Mouse (Mus musculus): Measurements from ENCODE around the gene Rhbdl1. TPM values are rescaled to one million over a fixed set of nuclear protein-coding genes. Genes with fewer than 3 reads are reported as not detected.
A peak's percentile ranks its signal among the peaks of the same experiment; 100 is the strongest.

Rhbdl1 gene
- total and polyA plus RNA-seq, 2 experiments: 0.74 to 5.5 TPM

GRCm38 (mm10) chr17:25791843-25792527, 45.1 kb downstream of the Rhbdl1 start:
- Histone ChIP-seq H3K27ac (replicated peaks; ENCODE audit: insufficient read depth, low read depth, low read length) (peak overlapping the region; percentile 65), H3K4me1 (ENCODE audit: control insufficient read depth, insufficient read depth, low read length) (peaks cover 5% of the 10 kb centered on the region; the same call in 1 of the 2 replicates), H3K36me3 (ENCODE audit: control insufficient read depth, insufficient read depth, low read length) (no peaks in the 10 kb centered on the region), H3K79me2 (ENCODE audit: control insufficient read depth, insufficient read depth, low read length) (no peaks in the 10 kb centered on the region), H3K4me3 (ENCODE audit: insufficient read depth, low read depth, low read length) (peak overlapping the region; percentile 91), H3K9ac (ENCODE audit: low read depth, low read length) (peak overlapping the region; percentile 84), H3K27me3 (ENCODE audit: control insufficient read depth, insufficient read depth, low read length) (no peaks in the 10 kb centered on the region)
- TF ChIP-seq POLR2A (IDR thresholded peaks at IDR 0.05; ENCODE audit: extremely low read depth, insufficient read depth, low read length) (peak; percentile 59), CTCF (IDR thresholded peaks at IDR 0.05; ENCODE audit: low read depth, low read length) (no peak)
- WGBS: under 1% methylated on average over 45 of the region's 45 CpGs
- peak; percentile 63 for DNase-seq (ENCODE audit: extremely low read depth, low read depth, low spot score)

GRCm38 (mm10) chr17:25791320-25791842, 45.7 kb downstream of the Rhbdl1 start:
- 38% methylated on average over 19 of the region's 19 CpGs for WGBS
- H3K27ac ChIP-seq (replicated peaks; ENCODE audit: insufficient read depth, low read depth, low read length): no peak overlapping the region
- DNase-seq (ENCODE audit: extremely low read depth, low read depth, low spot score): no peak
- H3K36me3 ChIP-seq (ENCODE audit: control insufficient read depth, insufficient read depth, low read length): no peaks in the 10 kb centered on the region
- H3K4me1 ChIP-seq (ENCODE audit: control insufficient read depth, insufficient read depth, low read length): peaks cover 5% of the 10 kb centered on the region; the same call in 1 of the 2 replicates
- no peaks in the 10 kb centered on the region for H3K79me2 ChIP-seq (ENCODE audit: control insufficient read depth, insufficient read depth, low read length)
- H3K4me3 ChIP-seq (ENCODE audit: insufficient read depth, low read depth, low read length): peak overlapping the region; percentile 91
- no peaks in the 10 kb centered on the region for H3K27me3 ChIP-seq (ENCODE audit: control insufficient read depth, insufficient read depth, low read length)
- TF ChIP-seq CTCF (IDR thresholded peaks at IDR 0.05; ENCODE audit: low read depth, low read length) (no peak), POLR2A (IDR thresholded peaks at IDR 0.05; ENCODE audit: extremely low read depth, insufficient read depth, low read length) (no peak)
- H3K9ac ChIP-seq (ENCODE audit: low read depth, low read length): peak overlapping the region; percentile 84; the same call in 1 of the 2 replicates

DNA sequence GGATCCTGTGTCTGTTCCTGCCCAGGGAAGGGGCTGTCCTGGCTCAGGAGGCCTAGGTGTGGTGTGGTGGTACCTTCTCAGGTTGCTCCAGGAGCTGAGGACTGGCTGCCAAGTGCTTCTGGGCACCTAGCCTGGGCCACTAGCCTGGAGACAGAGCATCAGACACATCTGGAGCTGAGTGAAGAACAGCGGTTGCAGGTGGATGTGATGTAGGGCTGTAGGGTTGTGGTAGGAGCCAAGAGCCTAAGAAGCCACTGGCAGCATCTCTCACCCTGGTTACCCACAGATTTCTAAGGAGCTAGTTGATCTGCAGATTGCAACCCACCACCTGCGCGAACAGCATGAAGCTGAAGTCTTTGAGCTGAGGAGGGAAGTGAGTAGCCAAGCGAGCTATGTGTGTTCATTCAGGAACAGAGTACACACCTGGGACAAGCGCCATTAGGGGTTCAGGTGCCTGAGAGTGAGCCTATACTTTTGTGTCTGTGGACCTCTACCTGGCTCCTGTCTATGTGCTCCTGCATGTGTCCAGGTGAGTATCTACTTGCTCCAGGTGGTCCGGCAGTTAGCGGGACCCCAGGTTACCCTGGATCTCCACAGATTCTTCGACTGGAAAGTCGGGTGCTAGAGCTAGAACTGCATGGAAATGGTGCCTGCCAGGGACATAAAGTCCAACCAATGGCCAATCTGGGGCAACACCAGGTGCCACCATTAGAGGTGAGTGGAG, 50.2 kb downstream of the Rhbdl1 start:
- TF ChIP-seq POLR2A (IDR thresholded peaks at IDR 0.05; ENCODE audit: extremely low read depth, insufficient read depth, low read length) (no peak), CTCF (IDR thresholded peaks at IDR 0.05; ENCODE audit: low read depth, low read length) (no peak)
- no peak overlapping the region for H3K4me3 ChIP-seq (ENCODE audit: insufficient read depth, low read depth, low read length)
- H3K27me3 ChIP-seq (ENCODE audit: control insufficient read depth, insufficient read depth, low read length): no peaks in the 10 kb centered on the region
- H3K9ac ChIP-seq (ENCODE audit: low read depth, low read length): no peak overlapping the region
- H3K27ac ChIP-seq (replicated peaks; ENCODE audit: insufficient read depth, low read depth, low read length): no peak overlapping the region
- no peaks in the 10 kb centered on the region for H3K36me3 ChIP-seq (ENCODE audit: control insufficient read depth, insufficient read depth, low read length)
- H3K79me2 ChIP-seq (ENCODE audit: control insufficient read depth, insufficient read depth, low read length): no peaks in the 10 kb centered on the region
- no peak for DNase-seq (ENCODE audit: extremely low read depth, low read depth, low spot score)
- 90% methylated on average over 9 of the region's 9 CpGs for WGBS
- peaks cover 3% of the 10 kb centered on the region; the same call in 1 of the 2 replicates for H3K4me1 ChIP-seq (ENCODE audit: control insufficient read depth, insufficient read depth, low read length)

GRCm38 (mm10) chr17:25786280-25786679, 50.8 kb downstream of the Rhbdl1 start, which contains the start of gene Ccdc78:
Gene Ccdc78, plus strand, starts transcription at chr17:25786580.
- Histone ChIP-seq H3K27me3 (ENCODE audit: control insufficient read depth, insufficient read depth, low read length) (no peaks in the 10 kb centered on the region), H3K27ac (replicated peaks; ENCODE audit: insufficient read depth, low read depth, low read length) (no peak within 1 kb of the TSS), H3K4me3 (ENCODE audit: insufficient read depth, low read depth, low read length) (peak within 1 kb of the TSS; percentile 69), H3K4me1 (ENCODE audit: control insufficient read depth, insufficient read depth, low read length) (peaks cover 3% of the 10 kb centered on the region; the same call in 1 of the 2 replicates), H3K9ac (ENCODE audit: low read depth, low read length) (0 out of 2 replicates have a peak within 1 kb of the TSS, but pooled peaks have one; percentile 25), H3K79me2 (ENCODE audit: control insufficient read depth, insufficient read depth, low read length) (no peaks in the 10 kb centered on the region), H3K36me3 (ENCODE audit: control insufficient read depth, insufficient read depth, low read length) (no peaks in the 10 kb centered on the region; the same call in 1 of the 2 replicates)
- TF ChIP-seq POLR2A (IDR thresholded peaks at IDR 0.05; ENCODE audit: extremely low read depth, insufficient read depth, low read length) (no peak), CTCF (IDR thresholded peaks at IDR 0.05; ENCODE audit: low read depth, low read length) (no peak)
- no peak for DNase-seq (ENCODE audit: extremely low read depth, low read depth, low spot score)
- WGBS: 87% methylated on average over 3 of the region's 3 CpGs

DNA sequence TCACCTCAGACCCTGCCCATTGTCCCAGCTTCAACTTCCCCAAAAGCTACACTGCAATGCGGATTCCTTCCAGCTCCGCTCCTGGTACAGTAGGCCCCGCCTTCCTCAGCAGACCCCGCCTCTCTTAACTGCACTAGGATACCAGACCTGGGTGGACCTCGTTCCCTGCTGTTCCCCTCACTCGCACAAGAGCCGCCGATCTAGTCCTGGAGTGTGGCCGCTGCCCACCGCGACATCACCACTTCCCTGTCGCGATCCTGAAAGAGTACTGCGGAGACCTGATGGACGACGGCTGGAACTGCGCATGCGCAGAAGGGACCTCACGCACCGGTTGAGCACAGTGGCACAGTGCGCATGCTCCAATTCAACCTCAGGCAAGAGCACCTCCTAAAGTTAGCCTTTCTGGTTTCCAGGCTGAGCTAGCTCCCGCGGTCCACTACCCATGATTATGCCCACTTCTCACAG, 51.8 kb downstream of the Rhbdl1 start, which contains the start of gene Haghl:
Gene Haghl (minus strand): TSS at position 393 of the 465 bp plus-strand sequence.
- TF ChIP-seq POLR2A (IDR thresholded peaks at IDR 0.05; ENCODE audit: extremely low read depth, insufficient read depth, low read length): no peak
- no peak for TF ChIP-seq CTCF (IDR thresholded peaks at IDR 0.05; ENCODE audit: low read depth, low read length)
- peak within 1 kb of the TSS; percentile 54 for H3K9ac ChIP-seq (ENCODE audit: low read depth, low read length)
- H3K79me2 ChIP-seq (ENCODE audit: control insufficient read depth, insufficient read depth, low read length): no peaks in the 10 kb centered on the region
- no peaks in the 10 kb centered on the region for H3K27me3 ChIP-seq (ENCODE audit: control insufficient read depth, insufficient read depth, low read length)
- peak within 1 kb of the TSS; percentile 69 for H3K4me3 ChIP-seq (ENCODE audit: insufficient read depth, low read depth, low read length)
- no peak within 1 kb of the TSS for H3K27ac ChIP-seq (replicated peaks; ENCODE audit: insufficient read depth, low read depth, low read length)
- DNase-seq (ENCODE audit: extremely low read depth, low read depth, low spot score): peak; percentile 86
- under 1% methylated on average over 23 of the region's 23 CpGs for WGBS
- H3K4me1 ChIP-seq (ENCODE audit: control insufficient read depth, insufficient read depth, low read length): peaks cover 3% of the 10 kb centered on the region; the same call in 1 of the 2 replicates
- H3K36me3 ChIP-seq (ENCODE audit: control insufficient read depth, insufficient read depth, low read length): no peaks in the 10 kb centered on the region; the same call in 1 of the 2 replicates

Other genes starting within 250 kb of the Rhbdl1 start
- gene Gng13, start 120.1 kb downstream of the Rhbdl1 start, total RNA-seq (2014; rRNA removed): not detected in 2 replicates
- not detected in 2 replicates for gene Gng13, start 120.1 kb downstream of the Rhbdl1 start, polyA plus RNA-seq (2012; rRNA removed)
- gene Chtf18, start 109.9 kb downstream of the Rhbdl1 start, total RNA-seq (2014; rRNA removed): 0.18 and 0.47 TPM in 2 replicates
- 0.31 and 0.35 TPM in 2 replicates for gene Chtf18, start 109.9 kb downstream of the Rhbdl1 start, polyA plus RNA-seq (2012; rRNA removed)
- 1.0 and 2.1 TPM in 2 replicates for gene Rpusd1, start 109.6 kb downstream of the Rhbdl1 start, total RNA-seq (2014; rRNA removed)
- 7.3 and 9.0 TPM in 2 replicates for gene Rpusd1, start 109.6 kb downstream of the Rhbdl1 start, polyA plus RNA-seq (2012; rRNA removed)
- not detected in 2 replicates for gene Mslnl, start 101.3 kb downstream of the Rhbdl1 start, total RNA-seq (2014; rRNA removed)
- gene Mslnl, start 101.3 kb downstream of the Rhbdl1 start, polyA plus RNA-seq (2012; rRNA removed): not detected in 2 replicates
- 0.34 and 0.74 TPM in 2 replicates for gene Msln, start 82.9 kb downstream of the Rhbdl1 start, total RNA-seq (2014; rRNA removed)
- gene Msln, start 82.9 kb downstream of the Rhbdl1 start, polyA plus RNA-seq (2012; rRNA removed): 1.1 and 2.0 TPM in 2 replicates
- gene Narfl, start 63.5 kb downstream of the Rhbdl1 start, total RNA-seq (2014; rRNA removed): 14.9 and 20.6 TPM in 2 replicates
- 19.4 and 22.5 TPM in 2 replicates for gene Narfl, start 63.5 kb downstream of the Rhbdl1 start, polyA plus RNA-seq (2012; rRNA removed)
- gene Haghl, start 51.6 kb downstream of the Rhbdl1 start, total RNA-seq (2014; rRNA removed): 6.0 and 6.7 TPM in 2 replicates
- gene Haghl, start 51.6 kb downstream of the Rhbdl1 start, polyA plus RNA-seq (2012; rRNA removed): 11.2 and 14.1 TPM in 2 replicates
- not detected in 2 replicates for gene Ccdc78, start 50.7 kb downstream of the Rhbdl1 start, total RNA-seq (2014; rRNA removed)
- 0.06 TPM in 1 of 2 replicates, not detected in the other for gene Ccdc78, start 50.7 kb downstream of the Rhbdl1 start, polyA plus RNA-seq (2012; rRNA removed)
- 55.0 and 69.3 TPM in 2 replicates for gene Fam173a, start 44.4 kb downstream of the Rhbdl1 start, total RNA-seq (2014; rRNA removed)
- 89.3 and 106 TPM in 2 replicates for gene Fam173a, start 44.4 kb downstream of the Rhbdl1 start, polyA plus RNA-seq (2012; rRNA removed)
- gene AC134908.4, start 41.6 kb downstream of the Rhbdl1 start, total RNA-seq (2014; rRNA removed): 0.28 and 0.54 TPM in 2 replicates
- gene AC134908.4, start 41.6 kb downstream of the Rhbdl1 start, polyA plus RNA-seq (2012; rRNA removed): 0.35 and 0.37 TPM in 2 replicates
- 11.7 and 22.2 TPM in 2 replicates for gene Metrn, start 40.2 kb downstream of the Rhbdl1 start, total RNA-seq (2014; rRNA removed)
- gene Metrn, start 40.2 kb downstream of the Rhbdl1 start, polyA plus RNA-seq (2012; rRNA removed): 21.6 and 37.1 TPM in 2 replicates
- 0.07 TPM in 1 of 2 replicates, not detected in the other for gene Fbxl16, start 28.2 kb downstream of the Rhbdl1 start, total RNA-seq (2014; rRNA removed)
- gene Fbxl16, start 28.2 kb downstream of the Rhbdl1 start, polyA plus RNA-seq (2012; rRNA removed): 0.12 and 0.33 TPM in 2 replicates
- gene Wdr24, start 13.7 kb downstream of the Rhbdl1 start, total RNA-seq (2014; rRNA removed): 13.3 and 15.6 TPM in 2 replicates
- 23.9 and 24.8 TPM in 2 replicates for gene Wdr24, start 13.7 kb downstream of the Rhbdl1 start, polyA plus RNA-seq (2012; rRNA removed)
- 25.6 and 30.5 TPM in 2 replicates for gene Jmjd8, start 8.4 kb downstream of the Rhbdl1 start, total RNA-seq (2014; rRNA removed)
- gene Jmjd8, start 8.4 kb downstream of the Rhbdl1 start, polyA plus RNA-seq (2012; rRNA removed): 75.0 and 78.4 TPM in 2 replicates
- 50.4 and 55.3 TPM in 2 replicates for gene Stub1, start 3.9 kb downstream of the Rhbdl1 start, total RNA-seq (2014; rRNA removed)
- gene Stub1, start 3.9 kb downstream of the Rhbdl1 start, polyA plus RNA-seq (2012; rRNA removed): 81.3 and 94.4 TPM in 2 replicates
- 2.7 and 4.8 TPM in 2 replicates for gene Gm20683, start 4.5 kb upstream of the Rhbdl1 start, total RNA-seq (2014; rRNA removed)
- gene Gm20683, start 4.5 kb upstream of the Rhbdl1 start, polyA plus RNA-seq (2012; rRNA removed): 19.1 and 26.9 TPM in 2 replicates
- 18.0 and 20.9 TPM in 2 replicates for gene Rhot2, start 7.6 kb upstream of the Rhbdl1 start, total RNA-seq (2014; rRNA removed)
- gene Rhot2, start 7.6 kb upstream of the Rhbdl1 start, polyA plus RNA-seq (2012; rRNA removed): 63.0 and 71.1 TPM in 2 replicates
- gene Wdr90, start 24.2 kb upstream of the Rhbdl1 start, total RNA-seq (2014; rRNA removed): 2.7 and 3.3 TPM in 2 replicates
- gene Wdr90, start 24.2 kb upstream of the Rhbdl1 start, polyA plus RNA-seq (2012; rRNA removed): 9.0 and 14.1 TPM in 2 replicates
- 26.1 and 36.0 TPM in 2 replicates for gene Mcrip2, start 31.5 kb upstream of the Rhbdl1 start, total RNA-seq (2014; rRNA removed)
- 139 and 141 TPM in 2 replicates for gene Mcrip2, start 31.5 kb upstream of the Rhbdl1 start, polyA plus RNA-seq (2012; rRNA removed)
- 129 and 131 TPM in 2 replicates for gene Mettl26, start 37.8 kb upstream of the Rhbdl1 start, total RNA-seq (2014; rRNA removed)
- gene Mettl26, start 37.8 kb upstream of the Rhbdl1 start, polyA plus RNA-seq (2012; rRNA removed): 415 and 439 TPM in 2 replicates
- 0.07 and 0.09 TPM in 2 replicates for gene Wfikkn1, start 43.6 kb upstream of the Rhbdl1 start, total RNA-seq (2014; rRNA removed)
- 0.24 and 0.92 TPM in 2 replicates for gene Wfikkn1, start 43.6 kb upstream of the Rhbdl1 start, polyA plus RNA-seq (2012; rRNA removed)
- gene Rab40c, start 82.4 kb upstream of the Rhbdl1 start, total RNA-seq (2014; rRNA removed): 6.1 and 7.2 TPM in 2 replicates
- gene Rab40c, start 82.4 kb upstream of the Rhbdl1 start, polyA plus RNA-seq (2012; rRNA removed): 22.8 and 24.1 TPM in 2 replicates
- 11.5 and 16.0 TPM in 2 replicates for gene Pigq, start 107.6 kb upstream of the Rhbdl1 start, total RNA-seq (2014; rRNA removed)
- 51.6 and 52.5 TPM in 2 replicates for gene Pigq, start 107.6 kb upstream of the Rhbdl1 start, polyA plus RNA-seq (2012; rRNA removed)
- 1.2 TPM in 1 of 2 replicates, not detected in the other for gene Nhlrc4, start 107.7 kb upstream of the Rhbdl1 start, total RNA-seq (2014; rRNA removed)
- gene Nhlrc4, start 107.7 kb upstream of the Rhbdl1 start, polyA plus RNA-seq (2012; rRNA removed): 0.04 TPM in 1 of 2 replicates, not detected in the other
- gene A930017K11Rik, start 115.3 kb upstream of the Rhbdl1 start, total RNA-seq (2014; rRNA removed): not detected in 2 replicates
- gene A930017K11Rik, start 115.3 kb upstream of the Rhbdl1 start, polyA plus RNA-seq (2012; rRNA removed): not detected in 2 replicates
- 1.8 and 3.0 TPM in 2 replicates for gene Capn15, start 148.5 kb upstream of the Rhbdl1 start, total RNA-seq (2014; rRNA removed)
- 16.8 and 23.3 TPM in 2 replicates for gene Capn15, start 148.5 kb upstream of the Rhbdl1 start, polyA plus RNA-seq (2012; rRNA removed)
- 4.6 and 7.7 TPM in 2 replicates for gene Rab11fip3, start 232.3 kb upstream of the Rhbdl1 start, total RNA-seq (2014; rRNA removed)
- gene Rab11fip3, start 232.3 kb upstream of the Rhbdl1 start, polyA plus RNA-seq (2012; rRNA removed): 11.1 and 13.2 TPM in 2 replicates

Data from liver, adult 2 months (tissue).